Mouse (Mus musculus) small intestine, adult 2 months (tissue): ENCODE data around the gene Zbed6. TPM values are rescaled to one million over a fixed set of nuclear protein-coding genes. Genes with fewer than 3 reads are reported as not detected.

ENCODE experiments used
- H3K27ac ChIP-seq: fragments of 200-500 bp; 2 replicates; pipeline ENCODE4 v1.5.1; 2012; ENCODE audit warnings: low read depth, low read length, control low read depth, inconsistent platforms; ENCODE audit not compliant: insufficient read depth
- H3K27me3 ChIP-seq: fragments of 200-500 bp; 2 replicates; pipeline ENCODE4 v1.6.1; 2012; ENCODE audit warnings: mild to moderate bottlenecking, moderate library complexity, low read length, inconsistent platforms; ENCODE audit not compliant: control insufficient read depth, insufficient read depth
- H3K36me3 ChIP-seq: fragments of 200-500 bp; 2 replicates; pipeline ENCODE4 v1.6.1; 2012; ENCODE audit warnings: mild to moderate bottlenecking, low read length, control low read depth, inconsistent platforms; ENCODE audit not compliant: control insufficient read depth, insufficient read depth
- H3K4me1 ChIP-seq: fragments of 200-500 bp; 2 replicates; pipeline ENCODE4 v1.6.1; 2012; ENCODE audit warnings: low read length, inconsistent platforms, mixed read lengths; ENCODE audit not compliant: control insufficient read depth, insufficient read depth, insufficient read length
- H3K4me3 ChIP-seq: fragments of 200-500 bp; 2 replicates; pipeline ENCODE4 v1.5.1; 2012; ENCODE audit warnings: low read depth, mild to moderate bottlenecking, control low read depth, inconsistent platforms, low read length, moderate library complexity
- CTCF ChIP-seq: fragments of 200-500 bp; IDR thresholded peaks from 2 replicates; pipeline ENCODE4 v1.5.1; 2012; ENCODE audit warnings: low read depth, mild to moderate bottlenecking, control low read depth, inconsistent platforms, low read length, moderate library complexity, mixed read lengths; ENCODE audit not compliant: insufficient replicate concordance, insufficient read length; ENCODE audit errors: extremely low read depth
- POLR2A ChIP-seq: fragments of 200-500 bp; IDR thresholded peaks from 2 replicates; pipeline ENCODE4 v1.6.1; 2012; ENCODE audit warnings: low read depth, mild to moderate bottlenecking, control low read depth, inconsistent platforms, low read length, moderate library complexity
- WGBS: fragments of 180-500 bp; shearing (Covaris S2); methylation state at CpG from one replicate; pipeline ENCODE4 v1.1.7; 2018; 5-methylcytosine and 5-hydroxymethylcytosine counted together
- polyA plus RNA-seq: library from polyadenylated mRNA; depleted of rRNA; stranded (reverse); fragments of >200 nt; gene quantifications from 2 replicates; pipeline ENCODE4 v1.2.3, GENCODE M21; 2012

Zbed6 gene
- polyA plus RNA-seq, 1 experiment = 1.0 TPM

DNA sequence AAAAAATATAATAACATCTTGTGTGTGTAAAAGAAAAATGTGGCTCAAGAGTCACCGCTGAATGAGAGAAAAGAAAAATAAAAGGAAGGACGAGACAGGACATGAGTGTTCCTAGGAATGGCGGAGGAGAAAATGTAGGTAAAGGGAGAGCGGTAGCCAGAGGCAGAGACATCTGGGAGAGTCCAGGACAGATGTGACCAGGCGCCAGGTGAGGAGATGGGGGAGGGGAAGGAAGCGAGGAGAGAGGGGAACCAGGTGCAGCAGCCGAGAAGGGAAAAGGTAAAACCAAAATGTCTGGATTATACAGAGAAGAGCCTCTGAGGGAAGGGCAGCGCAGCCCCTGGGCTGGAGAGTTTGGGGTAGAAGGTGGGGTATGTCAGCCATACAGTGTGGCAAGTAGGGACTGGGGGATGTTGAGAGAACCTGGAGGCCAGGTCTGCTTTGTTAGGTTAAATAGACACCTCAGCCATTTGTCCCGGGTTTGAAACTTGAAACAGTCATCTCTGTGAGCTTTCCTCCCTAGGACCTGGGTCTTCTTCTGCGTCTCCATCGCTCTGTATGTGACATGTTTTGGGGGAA lies 32.9 kb upstream of the Zbed6 start:
- no peaks in the 10 kb centered on the region for H3K27me3 ChIP-seq
- no peak for TF ChIP-seq POLR2A
- peak; percentile 13; the same call in 1 of the 2 replicates for TF ChIP-seq CTCF
- no peak overlapping the region for H3K4me3 ChIP-seq
- H3K4me1 ChIP-seq = peaks cover 24% of the 10 kb centered on the region
- 65% methylated on average over 11 of the region's 11 CpGs for WGBS
- no peaks in the 10 kb centered on the region for H3K36me3 ChIP-seq
- peak overlapping the region; percentile 84 for H3K27ac ChIP-seq

DNA sequence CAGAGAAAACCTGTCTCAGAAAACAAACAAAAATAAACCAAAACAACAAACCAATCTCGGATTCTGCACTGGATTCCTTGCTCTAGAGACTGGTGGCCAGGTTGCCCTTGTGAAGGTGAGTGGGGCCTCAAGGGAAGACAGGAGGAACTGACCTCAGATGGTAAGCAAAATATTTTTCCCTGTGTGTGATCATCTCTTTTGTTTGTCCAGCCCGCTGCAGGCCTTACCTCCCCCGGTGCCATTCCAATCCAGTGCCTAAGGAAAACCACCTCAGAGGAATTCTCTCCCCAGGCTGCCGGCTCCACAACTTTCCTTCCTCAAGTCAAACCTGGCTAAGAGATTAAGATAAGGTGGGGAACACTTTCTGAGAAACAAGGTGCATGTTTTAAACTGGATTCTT lies 31.5 kb upstream of the Zbed6 start:
- Histone ChIP-seq H3K36me3 (no peaks in the 10 kb centered on the region), H3K4me3 (no peak overlapping the region), H3K27me3 (no peaks in the 10 kb centered on the region), H3K4me1 (peaks cover 24% of the 10 kb centered on the region), H3K27ac (no peak overlapping the region)
- TF ChIP-seq POLR2A = no peak
- no peak for TF ChIP-seq CTCF
- WGBS = 68% methylated on average over 4 of the region's 4 CpGs

DNA sequence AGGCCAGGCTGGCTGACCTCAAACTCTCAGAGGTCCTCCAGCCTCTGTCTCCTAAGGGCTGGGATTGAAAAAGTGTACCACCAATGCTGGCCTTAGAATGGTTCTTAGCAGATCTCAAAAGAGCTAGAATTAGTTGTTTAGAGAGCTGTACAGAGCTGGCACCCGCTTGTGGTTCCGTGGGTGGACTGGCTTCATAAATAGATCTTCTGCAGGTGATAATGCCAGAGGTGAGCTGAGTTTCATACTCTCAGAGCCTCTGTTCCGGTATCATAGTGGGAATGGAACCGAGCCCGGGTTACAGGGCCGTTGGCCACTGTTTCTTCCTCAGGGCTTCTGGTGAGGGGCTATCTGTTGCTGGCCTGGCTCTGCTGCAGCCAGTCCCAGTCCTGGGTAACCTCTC lies 30.4 kb upstream of the Zbed6 start:
- Histone ChIP-seq H3K4me3 (no peak overlapping the region), H3K36me3 (no peaks in the 10 kb centered on the region), H3K27me3 (no peaks in the 10 kb centered on the region), H3K27ac (peak overlapping the region; percentile 45; the same call in 1 of the 2 replicates), H3K4me1 (peaks cover 27% of the 10 kb centered on the region; the same call in 1 of the 2 replicates)
- WGBS = 88% methylated on average over 6 of the region's 6 CpGs
- no peak for TF ChIP-seq CTCF
- no peak for TF ChIP-seq POLR2A

DNA sequence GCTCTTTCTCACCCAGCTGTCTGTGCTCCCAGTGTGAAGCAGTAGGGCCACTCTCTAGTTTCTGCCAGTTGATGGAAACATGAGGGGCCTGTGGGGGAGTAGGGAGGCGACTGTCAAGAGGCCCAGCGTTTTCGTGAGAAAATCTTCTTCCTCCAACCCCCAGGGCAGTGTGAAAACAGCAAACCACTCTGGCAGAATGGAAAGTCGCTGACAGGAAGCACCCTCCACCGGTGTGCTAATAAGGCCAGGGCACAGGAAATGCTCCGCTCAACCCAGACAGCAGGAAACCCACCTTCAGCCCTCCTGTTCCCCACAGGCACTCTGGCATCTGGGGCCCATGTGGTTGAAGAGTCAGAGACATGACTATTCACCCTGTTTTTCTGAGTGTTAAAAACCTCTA lies 29.2 kb upstream of the Zbed6 start, which contains the start of gene Lax1:
TSS of gene Lax1 (minus strand) at position 212 of the 400 bp plus-strand sequence.
- 57% methylated on average over 6 of the region's 6 CpGs for WGBS
- Histone ChIP-seq H3K27me3 (no peaks in the 10 kb centered on the region), H3K4me1 (peaks cover 23% of the 10 kb centered on the region; the same call in 1 of the 2 replicates), H3K27ac (peak within 1 kb of the TSS; percentile 79), H3K36me3 (no peaks in the 10 kb centered on the region), H3K4me3 (peak within 1 kb of the TSS; percentile 52)
- TF ChIP-seq POLR2A (no peak), CTCF (no peak)

DNA sequence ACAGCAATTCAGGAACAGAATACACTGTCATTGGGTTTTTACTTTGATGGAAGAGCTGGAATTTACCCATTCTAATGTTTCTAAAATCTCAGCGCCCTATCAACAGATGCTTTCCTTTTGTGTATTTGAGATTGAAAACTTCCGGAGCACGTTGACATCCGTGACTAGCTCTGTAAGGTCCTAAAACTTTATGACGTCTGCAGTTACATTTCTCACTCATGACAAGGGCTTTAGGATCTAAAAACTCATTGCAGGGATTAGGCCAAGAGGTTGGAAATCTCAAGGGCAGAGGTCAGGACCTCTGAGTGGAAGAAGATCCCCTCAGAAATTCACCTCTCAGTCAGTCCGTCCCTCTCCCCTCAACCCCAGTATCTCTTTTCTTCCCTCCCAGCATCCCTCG lies 27.6 kb upstream of the Zbed6 start:
- WGBS = 80% methylated on average over 7 of the region's 7 CpGs
- peak overlapping the region; percentile 27; the same call in 1 of the 2 replicates for H3K27ac ChIP-seq
- H3K4me3 ChIP-seq = peak overlapping the region; percentile 50

DNA sequence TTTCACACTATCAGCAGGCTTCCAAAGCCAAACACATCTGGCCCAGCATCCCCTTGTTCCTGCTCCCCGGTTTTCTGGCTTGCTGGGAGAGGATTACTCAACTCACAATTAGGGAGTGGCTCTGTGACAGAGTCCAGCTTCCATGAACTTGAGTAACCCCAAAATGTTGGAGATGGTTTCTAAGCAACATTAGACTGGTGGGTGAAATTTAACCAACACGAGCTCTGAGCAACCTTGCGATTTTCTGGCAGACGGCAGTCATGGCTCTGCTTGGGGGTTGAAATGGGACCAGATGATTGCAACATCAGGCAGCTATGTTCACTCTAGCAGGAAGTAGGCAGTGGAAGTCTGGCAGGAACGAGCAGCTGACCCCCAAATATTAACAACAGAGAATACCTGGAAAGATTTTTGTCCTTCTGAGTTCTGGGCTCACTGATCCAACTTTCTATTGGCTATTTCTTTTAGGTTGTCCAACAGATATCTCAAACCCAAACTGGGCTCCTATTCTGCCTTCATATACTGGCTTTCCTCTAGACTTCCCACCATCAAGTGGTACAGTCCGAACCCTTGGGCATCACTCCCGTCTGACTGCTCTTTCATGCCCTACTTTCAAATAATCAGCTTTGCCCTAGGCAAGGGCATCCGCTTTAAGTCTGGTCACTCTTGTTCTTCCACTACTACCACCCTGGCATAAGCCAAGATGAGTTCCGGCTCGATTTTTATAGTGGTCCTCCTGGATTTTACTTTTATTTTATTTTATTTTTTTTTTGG lies 25.2 kb upstream of the Zbed6 start:
- H3K27ac ChIP-seq = peak overlapping the region; percentile 51
- no peaks in the 10 kb centered on the region for H3K36me3 ChIP-seq
- TF ChIP-seq POLR2A = no peak
- no peak for TF ChIP-seq CTCF
- WGBS = 34% methylated on average over 10 of the region's 10 CpGs
- H3K4me1 ChIP-seq = peaks cover 9% of the 10 kb centered on the region; the same call in 1 of the 2 replicates
- no peaks in the 10 kb centered on the region for H3K27me3 ChIP-seq
- H3K4me3 ChIP-seq = no peak overlapping the region

More for the DNA sequence above, 27.6 kb upstream of the Zbed6 start:
- peaks cover 8% of the 10 kb centered on the region; the same call in 1 of the 2 replicates for H3K4me1 ChIP-seq
- H3K36me3 ChIP-seq = no peaks in the 10 kb centered on the region
- no peak for TF ChIP-seq POLR2A
- no peak for TF ChIP-seq CTCF
- H3K27me3 ChIP-seq = no peaks in the 10 kb centered on the region

DNA sequence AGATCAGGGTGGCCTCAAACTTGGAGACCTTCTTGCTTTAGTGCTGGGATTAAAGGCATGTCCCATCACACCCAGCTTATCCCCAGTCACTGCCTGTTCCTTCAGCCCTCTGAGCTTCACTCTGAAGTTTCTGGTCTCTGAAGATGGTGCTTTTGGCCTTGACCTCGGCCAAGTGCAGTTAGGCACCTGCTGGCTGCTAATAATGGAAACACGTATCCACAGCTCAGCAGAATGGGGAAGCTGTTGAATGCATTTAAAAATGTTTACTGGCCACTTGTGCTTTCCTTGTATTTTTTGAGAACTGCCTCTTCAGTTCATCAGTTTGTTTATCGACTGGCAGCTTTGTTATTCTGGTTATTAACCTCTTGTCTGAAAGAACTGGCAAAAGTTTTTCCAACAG lies 11.1 kb upstream of the Zbed6 start:
- peaks cover 4% of the 10 kb centered on the region; the same call in 1 of the 2 replicates for H3K4me1 ChIP-seq
- H3K27me3 ChIP-seq = no peaks in the 10 kb centered on the region
- H3K4me3 ChIP-seq = no peak overlapping the region
- no peak overlapping the region for H3K27ac ChIP-seq
- WGBS = 72% methylated on average over 3 of the region's 3 CpGs
- TF ChIP-seq CTCF (no peak), POLR2A (no peak)
- no peaks in the 10 kb centered on the region for H3K36me3 ChIP-seq

DNA sequence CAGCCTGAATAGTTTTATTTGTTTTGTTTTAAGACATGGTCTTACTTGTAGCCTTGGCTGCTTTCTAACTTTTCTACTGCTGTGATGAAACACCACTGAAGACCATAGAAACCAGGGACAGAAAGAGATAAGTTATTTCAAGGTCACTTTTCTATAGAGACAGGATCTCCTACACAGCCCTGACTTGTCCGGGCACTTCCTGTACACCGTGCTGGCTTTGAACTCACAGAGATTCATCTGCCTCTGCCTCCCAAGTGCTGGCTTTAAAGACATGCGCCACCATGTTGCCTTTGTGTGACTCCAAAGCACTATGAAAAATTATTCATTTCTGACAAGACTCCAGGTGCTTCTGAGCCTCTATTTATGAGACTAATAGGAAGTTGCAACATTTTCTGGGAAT lies 10.6 kb upstream of the Zbed6 start:
- TF ChIP-seq CTCF (no peak), POLR2A (no peak)
- no peaks in the 10 kb centered on the region for H3K36me3 ChIP-seq

More for the DNA sequence above, 10.6 kb upstream of the Zbed6 start:
- Histone ChIP-seq H3K4me3 (no peak overlapping the region), H3K4me1 (peaks cover 4% of the 10 kb centered on the region; the same call in 1 of the 2 replicates), H3K27me3 (no peaks in the 10 kb centered on the region), H3K27ac (peak overlapping the region; percentile 91; the same call in 1 of the 2 replicates)
- 69% methylated on average over 3 of the region's 3 CpGs for WGBS
